Mouse (Mus musculus) midbrain, embryonic 13.5 days (tissue): ENCODE measurements at regions not wholly inside any gene's neighbourhood (a gene's known extent, or its start where the extent isn't known, plus 50 kb on each side); places are given as distances from the start of the nearest gene placed in this dataset.

Source experiments
- ATAC-seq: fragments of 200-750 bp; cut with Nextera tagmentation; 2 replicates; pipeline ENCODE4 v1.8.0; 2017; ENCODE audit warnings: mild to moderate bottlenecking, moderate TSS enrichment, moderate library complexity
- H3K27ac ChIP-seq: fragments of 300-500 bp; sonication (generic); 2 replicates; pipeline ENCODE4 v1.5.1; 2015; ENCODE audit warnings: inconsistent platforms, mild to moderate bottlenecking, moderate library complexity
- H3K27me3 ChIP-seq: fragments of 300-500 bp; sonication (generic); 2 replicates; pipeline ENCODE4 v1.6.1; 2015; ENCODE audit warnings: mild to moderate bottlenecking, inconsistent platforms
- H3K36me3 ChIP-seq: fragments of 300-500 bp; sonication (generic); 2 replicates; pipeline ENCODE4 v1.6.1; 2015; ENCODE audit warnings: mild to moderate bottlenecking, inconsistent platforms
- H3K4me1 ChIP-seq: fragments of 300-500 bp; sonication (generic); replicated peaks from 2 replicates; pipeline ENCODE4 v1.6.1; 2015; ENCODE audit warnings: inconsistent platforms
- H3K4me2 ChIP-seq: fragments of 300-500 bp; sonication (generic); replicated peaks from 2 replicates; pipeline ENCODE4 v1.6.1; 2015; ENCODE audit warnings: moderate library complexity, mild to moderate bottlenecking, inconsistent platforms
- H3K4me3 ChIP-seq: fragments of 300-500 bp; sonication (generic); replicated peaks from 2 replicates; pipeline ENCODE4 v1.5.1; 2015; ENCODE audit warnings: mild to moderate bottlenecking, inconsistent platforms
- H3K9ac ChIP-seq: fragments of 300-500 bp; sonication (generic); replicated peaks from 2 replicates; pipeline ENCODE4 v1.6.1; 2015; ENCODE audit warnings: mild to moderate bottlenecking, inconsistent platforms
- H3K9me3 ChIP-seq: fragments of 300-500 bp; sonication (generic); 2 replicates; pipeline ENCODE4 v1.6.1; 2016; ENCODE audit warnings: mild to moderate bottlenecking, inconsistent platforms
- WGBS: fragments of 180-500 bp; shearing (Covaris S2); methylation state at CpG from one replicate; pipeline ENCODE4 v1.1.7; 2015; 5-methylcytosine and 5-hydroxymethylcytosine counted together

- peak overlapping the region; percentile 26; the same call in 1 of the 2 replicates for H3K4me2 ChIP-seq
- H3K27me3 ChIP-seq = 0 out of 2 replicates have a peak, but pooled peaks cover 5% of the 10 kb centered on the region
- peaks cover 31% of the 10 kb centered on the region for H3K4me1 ChIP-seq
- 29% methylated on average over 11 of the region's 11 CpGs for WGBS
- H3K9me3 ChIP-seq = no peaks in the 10 kb centered on the region
- H3K36me3 ChIP-seq = no peaks in the 10 kb centered on the region
- no peak for ATAC-seq
- H3K4me3 ChIP-seq = no peak overlapping the region
- H3K9ac ChIP-seq = no peak overlapping the region
- H3K27ac ChIP-seq = no peak overlapping the region
Observed at GRCm38 (mm10) chr10:111422649-111423048, 50.4 kb upstream of the Nap1l1 start.
